Comparison of ENCODE assay signal across 8 mouse cellular contexts in the genomic region with DNA sequence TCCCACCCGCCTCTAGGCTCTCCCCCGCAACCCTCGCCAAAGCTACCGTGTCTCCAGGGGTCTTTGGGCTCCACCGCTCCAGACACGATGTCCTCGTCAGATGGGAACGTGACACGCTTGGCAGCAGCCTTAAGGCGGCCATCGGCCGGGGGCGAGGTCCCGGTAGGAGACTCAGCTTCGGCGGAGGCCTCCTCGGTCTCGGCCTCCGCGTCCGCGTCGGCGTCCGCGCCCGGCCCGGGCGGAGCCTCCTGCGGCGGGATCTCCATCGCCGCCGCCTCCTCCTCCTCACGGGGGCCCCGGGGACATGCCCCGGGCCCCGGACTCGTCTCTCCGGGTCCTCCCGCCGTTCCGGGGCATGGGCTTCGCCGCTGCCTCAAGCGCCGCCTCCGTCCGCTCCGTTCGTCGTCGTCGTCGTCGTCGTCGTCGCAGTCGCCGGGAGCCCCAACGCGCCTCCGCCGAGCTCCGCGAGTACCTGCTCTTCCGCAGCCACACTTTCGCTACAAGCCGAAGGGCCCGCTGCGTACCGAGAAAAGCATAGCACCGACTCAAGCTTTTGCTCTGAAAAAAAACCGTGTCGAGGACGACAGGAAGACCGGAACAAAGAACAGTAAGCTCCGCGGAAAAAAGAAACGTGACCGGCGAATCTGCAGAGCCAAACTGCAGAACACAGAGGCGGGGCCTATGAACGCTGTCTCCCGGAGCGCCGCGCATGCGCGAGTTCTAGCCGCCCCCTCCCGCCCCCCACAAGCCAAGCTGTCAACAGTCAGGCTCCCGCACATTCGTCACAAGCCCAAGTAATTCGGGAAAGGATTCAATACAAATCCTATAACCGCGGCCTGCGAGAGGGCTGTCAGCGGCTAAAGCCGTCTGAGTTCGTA. TPM values are rescaled to one million over a fixed set of nuclear protein-coding genes. Genes with fewer than 3 reads are reported as not detected.
A peak's percentile ranks its signal among the peaks of the same experiment; 100 is the strongest.
DNase-seq lines count a peak whose midpoint lies in the region; ATAC-seq lines count a peak whose summit lies in the region.

No protein-coding gene starts in this region.

- no peaks in the 10 kb centered on the region for H3K27me3 ChIP-seq in hindbrain, embryonic 13.5 days

- DNase-seq in R1 (ENCODE audit: low read depth, low spot score), result peak; percentile 92
- DNase-seq in cerebellum, postnatal 14 days, result peak; percentile 96 to 97
- peak; percentile 81 for DNase-seq in frontal cortex, postnatal 14 days (ENCODE audit: low spot score in 2 of 2)
- DNase-seq in layer of hippocampus, postnatal 25 days (ENCODE audit: extremely low spot score in 1 of 2, low spot score in 1 of 2), result peak; percentile 86 to 90
- peak; percentile 93 for DNase-seq in lung, postnatal 14 days
- peak; percentile 87 for DNase-seq in ovary, postnatal 36 days (ENCODE audit: low spot score)
- DNase-seq in thymus, postnatal 14 days, result peak; percentile 93

- under 1% methylated on average over 86 of the region's 102 CpGs for WGBS in hindbrain, embryonic 13.5 days

- H3K9me3 ChIP-seq in hindbrain, embryonic 13.5 days, result peaks cover 3% of the 10 kb centered on the region; the same call in 1 of the 2 replicates

- H3K4me2 ChIP-seq in hindbrain, embryonic 13.5 days, result peak overlapping the region; percentile 100

- ATAC-seq in hindbrain, embryonic 13.5 days (ENCODE audit: low FRiP score), result peak; percentile 84

- peak overlapping the region; percentile 96 for H3K27ac ChIP-seq in hindbrain, embryonic 13.5 days

- H3K4me3 ChIP-seq in hindbrain, embryonic 13.5 days, result peak overlapping the region; percentile 99

- peaks cover 27% of the 10 kb centered on the region for H3K36me3 ChIP-seq in hindbrain, embryonic 13.5 days

- peak overlapping the region; percentile 98 for H3K9ac ChIP-seq in hindbrain, embryonic 13.5 days

- H3K4me1 ChIP-seq in hindbrain, embryonic 13.5 days (replicated peaks), result peaks cover 57% of the 10 kb centered on the region

RNA-seq across cellular contexts. Expression of a gene that starts 0.9 kb away (rescaled TPM):
- polyA plus RNA-seq in hindbrain, embryonic 13.5 days (2015; fragmentation: Nextera tagmentation; extraction: Ambion mirVana), result 32.1 and 32.7 TPM in 2 replicates
- 100 to 1,000 TPM; 103 to 112 TPM for total RNA-seq in layer of hippocampus, postnatal 25 days (2021)

RNA-seq across cellular contexts. Expression of a gene that starts 15.1 kb away (rescaled TPM):
- 0.17 and 0.22 TPM in 2 replicates for polyA plus RNA-seq in hindbrain, embryonic 13.5 days (2015; fragmentation: Nextera tagmentation; extraction: Ambion mirVana)
- total RNA-seq in layer of hippocampus, postnatal 25 days (2021), result 1 to 10 TPM in 1 of 2 experiments, under 1 TPM in 1; 0.30 to 1.0 TPM

RNA-seq across cellular contexts. Expression of a gene that starts 15.4 kb away (rescaled TPM):
- polyA plus RNA-seq in hindbrain, embryonic 13.5 days (2015; fragmentation: Nextera tagmentation; extraction: Ambion mirVana), result 139 and 144 TPM in 2 replicates
- total RNA-seq in layer of hippocampus, postnatal 25 days (2021), result 10 to 100 TPM; 38.0 to 40.7 TPM

RNA-seq across cellular contexts. Expression of a gene that starts 42.3 kb away (rescaled TPM):
- polyA plus RNA-seq in hindbrain, embryonic 13.5 days (2015; fragmentation: Nextera tagmentation; extraction: Ambion mirVana), result 54.2 and 60.5 TPM in 2 replicates
- total RNA-seq in layer of hippocampus, postnatal 25 days (2021), result 10 to 100 TPM; 70.6 to 94.5 TPM

RNA-seq across cellular contexts. Expression of a gene that starts 44.4 kb away (rescaled TPM):
- polyA plus RNA-seq in hindbrain, embryonic 13.5 days (2015; fragmentation: Nextera tagmentation; extraction: Ambion mirVana), result 0.32 and 0.50 TPM in 2 replicates
- under 1 TPM; 0.49 to 0.66 TPM for total RNA-seq in layer of hippocampus, postnatal 25 days (2021)

Comparison
In these comparisons a context has a peak if more than half of its experiments do, and no peak if none do; other contexts are left out.
1. Peak in every context shown above with its lines: DNase-seq, ATAC-seq, H3K4me3 ChIP-seq and H3K27ac ChIP-seq.